Mouse (Mus musculus) lung, postnatal 0 days (tissue): ENCODE measurements around the gene Gm49721. TPM values are rescaled to one million over a fixed set of nuclear protein-coding genes. Genes with fewer than 3 reads are reported as not detected.

ENCODE experiments used
- polyA plus RNA-seq: library from polyadenylated mRNA; unstranded; fragments of >200 nt; fragmentation: Nextera tagmentation; extraction: Ambion mirVana; gene quantifications from 2 replicates; pipeline ENCODE4 v1.2.1, GENCODE M21; 2015

The Gm49721 gene
- polyA plus RNA-seq, 1 experiment from 2014 or later, result 0.32 TPM

Other genes with a start within 250 kb of the Gm49721 start
- gene Ezr, start 196.1 kb upstream of the Gm49721 start, polyA plus RNA-seq, result 275 and 288 TPM in 2 replicates
- gene Rsph3b, start 30.2 kb upstream of the Gm49721 start, polyA plus RNA-seq, result 47.2 and 52.6 TPM in 2 replicates
- gene Tagap1, start 17.7 kb upstream of the Gm49721 start, polyA plus RNA-seq, result 22.1 and 24.1 TPM in 2 replicates
- 426 and 446 TPM in 2 replicates for gene Rnaset2b, start 8.3 kb upstream of the Gm49721 start, polyA plus RNA-seq
- not detected in 2 replicates for gene Gm1604a, start 46.7 kb downstream of the Gm49721 start, polyA plus RNA-seq
- 7.1 and 8.4 TPM in 2 replicates for gene Rps6ka2, start 191.2 kb downstream of the Gm49721 start, polyA plus RNA-seq